Mouse (Mus musculus) CD4-positive, CD25-positive, alpha-beta regulatory T cell, adult 4 months (primary cell): ENCODE measurements at regions not wholly inside any gene's neighbourhood (a gene's known extent, or its start where the extent isn't known, plus 50 kb on each side); places are given as distances from the start of the nearest gene placed in this dataset.
A peak's percentile ranks its signal among the peaks of the same experiment; 100 is the strongest.

ENCODE experiments used
- ATAC-seq: one replicate; pipeline ENCODE4 v1.8.0; 2017

GRCm38 (mm10) chr10:68606848-68607247, 65.2 kb upstream of the Cabcoco1 start:
- ATAC-seq: no peak

GRCm38 (mm10) chr10:68611906-68612305, 70.2 kb upstream of the Cabcoco1 start:
- no peak for ATAC-seq

- no peak for ATAC-seq
Observed at GRCm38 (mm10) chr10:68612727-68613126, 71.0 kb upstream of the Cabcoco1 start.

GRCm38 (mm10) chr10:68623786-68624185, 82.1 kb upstream of the Cabcoco1 start:
- ATAC-seq: no peak

GRCm38 (mm10) chr10:68625329-68625728, 83.6 kb upstream of the Cabcoco1 start:
- no peak for ATAC-seq

- no peak for ATAC-seq
Observed at GRCm38 (mm10) chr10:68625752-68626151, 84.1 kb upstream of the Cabcoco1 start.

GRCm38 (mm10) chr10:68629486-68629885, 87.8 kb upstream of the Cabcoco1 start:
- ATAC-seq: no peak

- ATAC-seq: peak; percentile 86
Observed at GRCm38 (mm10) chr10:68633180-68633579, 90.3 kb upstream of the Tmem26 start.

- no peak for ATAC-seq
Observed at GRCm38 (mm10) chr10:68652700-68653099, 70.7 kb upstream of the Tmem26 start.

- ATAC-seq: no peak
Observed at GRCm38 (mm10) chr10:68655491-68655890, 68.0 kb upstream of the Tmem26 start.

- no peak for ATAC-seq
Observed at GRCm38 (mm10) chr10:68666094-68666493, 57.4 kb upstream of the Tmem26 start.

- ATAC-seq: no peak
Observed at GRCm38 (mm10) chr10:68669330-68669729, 54.1 kb upstream of the Tmem26 start.

- no peak for ATAC-seq
Observed at GRCm38 (mm10) chr10:68669992-68670391, 53.5 kb upstream of the Tmem26 start.

GRCm38 (mm10) chr10:68672291-68672690, 51.2 kb upstream of the Tmem26 start:
- no peak for ATAC-seq

GRCm38 (mm10) chr10:68673102-68673872, 50.2 kb upstream of the Tmem26 start:
- peak; percentile 99 for ATAC-seq
